8 mouse cellular contexts compared by ENCODE assay signal in genomic region chr11:54054257-54054656, GRCm38 (mm10). TPM values are rescaled to one million over a fixed set of nuclear protein-coding genes. Genes with fewer than 3 reads are reported as not detected.
DNase-seq lines count a peak whose midpoint lies in the region.

No protein-coding gene starts in this region.

- no peak overlapping the region for H3K4me3 ChIP-seq in heart, embryonic 10.5 days

- peaks cover 31% of the 10 kb centered on the region for H3K4me1 ChIP-seq in heart, embryonic 10.5 days

- no peaks in the 10 kb centered on the region for H3K9me3 ChIP-seq in heart, embryonic 10.5 days

- peaks cover 21% of the 10 kb centered on the region; the same call in 1 of the 2 replicates for H3K27me3 ChIP-seq in heart, embryonic 10.5 days (ENCODE audit: insufficient read depth, poor library complexity, severe bottlenecking)

- no peaks in the 10 kb centered on the region for H3K36me3 ChIP-seq in heart, embryonic 10.5 days

- WGBS in heart, embryonic 10.5 days: 39% methylated on average over 6 of the region's 6 CpGs

- H3K27ac ChIP-seq in heart, embryonic 10.5 days: no peak overlapping the region

- DNase-seq in heart, adult 18-20 months: peak; percentile 64 to 78
- DNase-seq in heart, embryonic 10.5 days (ENCODE audit: low spot score): no peak
- peak; percentile 42 for DNase-seq in testis, postnatal 10 days (ENCODE audit: low spot score)
- DNase-seq in testis, postnatal 14 days (ENCODE audit: low spot score): no peak
- peak; percentile 85 for DNase-seq in cerebellum, adult 9-10 months
- DNase-seq in kidney, postnatal 25 days: peak; percentile 51 to 70
- peak; percentile 71 for DNase-seq in retina, postnatal 1 day
- no peak for DNase-seq in right cerebral cortex, postnatal 4 days

RNA-seq across cellular contexts. Expression of gene Pdlim4, which starts 14.6 kb away (rescaled TPM):
- total RNA-seq in heart, adult 18-20 months (2021): 10 to 100 TPM; 30.2 to 31.9 TPM
- polyA plus RNA-seq in heart, embryonic 10.5 days (2016; fragmentation: Nextera tagmentation; extraction: Ambion mirVana): 12.9 and 27.8 TPM in 2 replicates

RNA-seq across cellular contexts. Expression of gene Slc22a4, which starts 26.4 kb away (rescaled TPM):
- 1 to 10 TPM; 4.6 to 5.8 TPM for total RNA-seq in heart, adult 18-20 months (2021)
- polyA plus RNA-seq in heart, embryonic 10.5 days (2016; fragmentation: Nextera tagmentation; extraction: Ambion mirVana): 3.4 and 4.5 TPM in 2 replicates

RNA-seq across cellular contexts. Expression of gene P4ha2, which starts 45.6 kb away (rescaled TPM):
- total RNA-seq in heart, adult 18-20 months (2021): 10 to 100 TPM; 55.4 to 77.7 TPM
- polyA plus RNA-seq in heart, embryonic 10.5 days (2016; fragmentation: Nextera tagmentation; extraction: Ambion mirVana): 57.7 and 69.0 TPM in 2 replicates

Comparison
In these comparisons a context has a peak if more than half of its experiments do, and no peak if none do; other contexts are left out.
1. DNase-seq: peak in heart, adult 18-20 months (2 of 2), testis, postnatal 10 days (single experiment), cerebellum, adult 9-10 months (single experiment), kidney, postnatal 25 days (2 of 2) and retina, postnatal 1 day (single experiment); none in heart, embryonic 10.5 days (single experiment), testis, postnatal 14 days (single experiment) and right cerebral cortex, postnatal 4 days (single experiment).